Mouse (Mus musculus) neural tube, embryonic 11.5 days (tissue): ENCODE results near the gene Pdzd7. TPM values are rescaled to one million over a fixed set of nuclear protein-coding genes. Genes with fewer than 3 reads are reported as not detected.

Source experiments
- ATAC-seq: fragments of 200-750 bp; cut with Nextera tagmentation; 2 replicates; pipeline ENCODE4 v1.8.0; 2017; ENCODE audit warnings: moderate number of reproducible peaks, mild to moderate bottlenecking, moderate TSS enrichment, moderate library complexity; ENCODE audit not compliant: insufficient read depth, low FRiP score, low TSS enrichment
- DNase-seq: peaks from one replicate; pipeline ENCODE4 v3.0.0-alpha.2; 2015; ENCODE audit warnings: low spot score
- H3K27ac ChIP-seq: fragments of 300-500 bp; sonication (generic); 2 replicates; pipeline ENCODE4 v1.5.1; 2014; ENCODE audit warnings: low read depth, mild to moderate bottlenecking, low read length
- H3K27me3 ChIP-seq: fragments of 300-500 bp; sonication (generic); 2 replicates; pipeline ENCODE4 v1.6.1; 2014; ENCODE audit warnings: mild to moderate bottlenecking, low read length, mixed read lengths; ENCODE audit not compliant: control insufficient read depth, insufficient read depth
- H3K36me3 ChIP-seq: fragments of 300-500 bp; sonication (generic); 2 replicates; pipeline ENCODE4 v1.6.1; 2014; ENCODE audit warnings: mild to moderate bottlenecking, low read length, moderate library complexity, mixed read lengths; ENCODE audit not compliant: control insufficient read depth, insufficient read depth
- H3K4me1 ChIP-seq: fragments of 300-500 bp; sonication (generic); 2 replicates; pipeline ENCODE4 v1.6.1; 2014; ENCODE audit warnings: low read length, mixed read lengths; ENCODE audit not compliant: control insufficient read depth, insufficient read depth
- H3K4me2 ChIP-seq: fragments of 300-500 bp; sonication (generic); 2 replicates; pipeline ENCODE4 v1.6.1; 2014; ENCODE audit warnings: low read depth, mild to moderate bottlenecking, moderate library complexity
- H3K4me3 ChIP-seq: fragments of 300-500 bp; sonication (generic); 2 replicates; pipeline ENCODE4 v1.5.1; 2014; ENCODE audit warnings: low read depth, low read length
- H3K9ac ChIP-seq: fragments of 300-500 bp; sonication (generic); 2 replicates; pipeline ENCODE4 v1.6.1; 2014; ENCODE audit warnings: mild to moderate bottlenecking, low read length
- H3K9me3 ChIP-seq: fragments of 300-500 bp; sonication (generic); 2 replicates; pipeline ENCODE4 v1.6.1; 2016; ENCODE audit warnings: low read length; ENCODE audit not compliant: control insufficient read depth
- WGBS: fragments of 180-500 bp; shearing (Covaris S2); extraction: QIAGEN DNeasy Blood & Tissue Kit; methylation state at CpG from one replicate; pipeline ENCODE4 v1.1.7; 2014; 5-methylcytosine and 5-hydroxymethylcytosine counted together
- polyA plus RNA-seq: library from polyadenylated mRNA; unstranded; fragments of >200 nt; fragmentation: Nextera tagmentation; extraction: Ambion mirVana; gene quantifications from 2 replicates; pipeline ENCODE4 v1.2.1, GENCODE M21; 2014

The Pdzd7 gene
- polyA plus RNA-seq, 1 experiment from 2014 or later, result 0.81 TPM

GRCm38 (mm10) chr19:45013581-45014225, 31.8 kb downstream of the Pdzd7 start:
- Histone ChIP-seq H3K27ac (no peak overlapping the region), H3K4me1 (peaks cover 15% of the 10 kb centered on the region), H3K4me2 (no peak overlapping the region), H3K4me3 (no peak overlapping the region), H3K27me3 (no peaks in the 10 kb centered on the region), H3K36me3 (peaks cover 2% of the 10 kb centered on the region; the same call in 1 of the 2 replicates), H3K9ac (no peak overlapping the region), H3K9me3 (no peaks in the 10 kb centered on the region)
- DNase-seq, result no peak
- no peak for ATAC-seq
- WGBS, result 56% methylated on average over 6 of the region's 6 CpGs

GRCm38 (mm10) chr19:45012636-45013035, 32.9 kb downstream of the Pdzd7 start:
- Histone ChIP-seq H3K4me3 (no peak overlapping the region), H3K4me1 (peaks cover 15% of the 10 kb centered on the region)

GRCm38 (mm10) chr19:45012219-45012618, 33.3 kb downstream of the Pdzd7 start:
- Histone ChIP-seq H3K4me1 (peaks cover 15% of the 10 kb centered on the region), H3K27ac (0 out of 2 replicates have a peak overlapping the region, but pooled peaks have one; percentile 23), H3K4me2 (no peak overlapping the region), H3K9ac (no peak overlapping the region), H3K9me3 (no peaks in the 10 kb centered on the region), H3K36me3 (peaks cover 2% of the 10 kb centered on the region; the same call in 1 of the 2 replicates), H3K4me3 (no peak overlapping the region), H3K27me3 (no peaks in the 10 kb centered on the region)
- ATAC-seq, result no peak
- WGBS, result 89% methylated on average over 8 of the region's 8 CpGs
- DNase-seq, result no peak

More at GRCm38 (mm10) chr19:45012636-45013035, 32.9 kb downstream of the Pdzd7 start:
- DNase-seq (no peak), ATAC-seq (no peak)
- H3K9ac ChIP-seq, result no peak overlapping the region
- H3K4me2 ChIP-seq, result no peak overlapping the region
- WGBS, result 49% methylated on average over 6 of the region's 6 CpGs
- H3K36me3 ChIP-seq, result peaks cover 2% of the 10 kb centered on the region; the same call in 1 of the 2 replicates
- H3K27me3 ChIP-seq, result no peaks in the 10 kb centered on the region
- 0 out of 2 replicates have a peak overlapping the region, but pooled peaks have one; percentile 23 for H3K27ac ChIP-seq
- no peaks in the 10 kb centered on the region for H3K9me3 ChIP-seq

GRCm38 (mm10) chr19:45010646-45011045, 34.9 kb downstream of the Pdzd7 start:
- no peak overlapping the region for H3K9ac ChIP-seq
- H3K4me1 ChIP-seq, result peaks cover 5% of the 10 kb centered on the region
- H3K27me3 ChIP-seq, result no peaks in the 10 kb centered on the region
- H3K36me3 ChIP-seq, result peaks cover 2% of the 10 kb centered on the region; the same call in 1 of the 2 replicates
- WGBS, result 90% methylated on average over 4 of the region's 4 CpGs
- H3K4me2 ChIP-seq, result no peak overlapping the region
- no peak overlapping the region for H3K27ac ChIP-seq
- DNase-seq (no peak), ATAC-seq (no peak)
- no peak overlapping the region for H3K4me3 ChIP-seq
- no peaks in the 10 kb centered on the region for H3K9me3 ChIP-seq

GRCm38 (mm10) chr19:45007425-45008191, 37.9 kb downstream of the Pdzd7 start:
- no peak overlapping the region for H3K9ac ChIP-seq
- no peak for DNase-seq
- no peaks in the 10 kb centered on the region for H3K27me3 ChIP-seq
- 92% methylated on average over 20 of the region's 20 CpGs for WGBS
- H3K36me3 ChIP-seq, result peaks cover 2% of the 10 kb centered on the region; the same call in 1 of the 2 replicates
- peak overlapping the region; percentile 95 for H3K4me2 ChIP-seq
- H3K27ac ChIP-seq, result no peak overlapping the region
- H3K4me3 ChIP-seq, result no peak overlapping the region
- H3K4me1 ChIP-seq, result peaks cover 3% of the 10 kb centered on the region; the same call in 1 of the 2 replicates
- H3K9me3 ChIP-seq, result no peaks in the 10 kb centered on the region
- no peak for ATAC-seq

- no peak for DNase-seq
- Histone ChIP-seq H3K27me3 (no peaks in the 10 kb centered on the region), H3K4me3 (peak overlapping the region; percentile 98), H3K27ac (no peak overlapping the region), H3K9ac (peak overlapping the region; percentile 85), H3K36me3 (peaks cover 2% of the 10 kb centered on the region; the same call in 1 of the 2 replicates), H3K4me2 (peak overlapping the region; percentile 95), H3K9me3 (no peaks in the 10 kb centered on the region), H3K4me1 (peaks cover 3% of the 10 kb centered on the region; the same call in 1 of the 2 replicates)
- whole genome bisulfite sequencing, result 45% methylated on average over 17 of the region's 17 CpGs
- ATAC-seq, result no peak
These were observed 38.5 kb downstream of the Pdzd7 start for GRCm38 (mm10) chr19:45007021-45007420.

GRCm38 (mm10) chr19:45005957-45006712, 39.4 kb downstream of the Pdzd7 start, which contains the start of gene Mrpl43:
TSS of gene Mrpl43 (minus strand) at chr19:45006442.
- Histone ChIP-seq H3K4me1 (peaks cover 3% of the 10 kb centered on the region; the same call in 1 of the 2 replicates), H3K4me3 (peak within 1 kb of the TSS; percentile 98), H3K9me3 (no peaks in the 10 kb centered on the region), H3K4me2 (peak within 1 kb of the TSS; percentile 95), H3K27me3 (no peaks in the 10 kb centered on the region), H3K9ac (peak within 1 kb of the TSS; percentile 85), H3K27ac (peak within 1 kb of the TSS; percentile 49; the same call in 1 of the 2 replicates), H3K36me3 (peaks cover 2% of the 10 kb centered on the region; the same call in 1 of the 2 replicates)
- peak; percentile 93 for DNase-seq
- peak; percentile 89 for ATAC-seq
- WGBS, result under 1% methylated on average over 81 of the region's 82 CpGs

- peaks cover 3% of the 10 kb centered on the region; the same call in 1 of the 2 replicates for H3K4me1 ChIP-seq
- peak within 1 kb of the TSS; percentile 85 for H3K9ac ChIP-seq
- no peaks in the 10 kb centered on the region for H3K27me3 ChIP-seq
- H3K36me3 ChIP-seq, result 0 out of 2 replicates have a peak, but pooled peaks cover 2% of the 10 kb centered on the region
- DNase-seq (peak; percentile 47), ATAC-seq (no peak)
- peak within 1 kb of the TSS; percentile 49; the same call in 1 of the 2 replicates for H3K27ac ChIP-seq
- 13% methylated on average over 16 of the region's 16 CpGs for WGBS
- peak within 1 kb of the TSS; percentile 95 for H3K4me2 ChIP-seq
- no peaks in the 10 kb centered on the region for H3K9me3 ChIP-seq
- H3K4me3 ChIP-seq, result peak within 1 kb of the TSS; percentile 98
These were observed 40.1 kb downstream of the Pdzd7 start, which contains the start of gene Twnk for GRCm38 (mm10) chr19:45005444-45005843. TSS of gene Twnk (plus strand) at chr19:45005663.
